Mouse (Mus musculus) intestine, embryonic 16.5 days (tissue): Measurements from ENCODE around the gene Tmem145. TPM values are rescaled to one million over a fixed set of nuclear protein-coding genes. Genes with fewer than 3 reads are reported as not detected.

Experiments
- ATAC-seq: fragments of 200-750 bp; cut with Nextera tagmentation; 2 replicates; pipeline ENCODE4 v1.8.0; 2017; ENCODE audit warnings: moderate TSS enrichment, moderate library complexity
- H3K27ac ChIP-seq: fragments of 300-500 bp; sonication (generic); 2 replicates; pipeline ENCODE4 v1.5.1; 2014; ENCODE audit warnings: mild to moderate bottlenecking, low read length
- H3K27me3 ChIP-seq: fragments of 300-500 bp; sonication (generic); replicated peaks from 2 replicates; pipeline ENCODE4 v1.6.1; 2014; ENCODE audit warnings: low read length, control low read depth, mixed read lengths; ENCODE audit not compliant: control insufficient read depth, insufficient read depth
- H3K36me3 ChIP-seq: fragments of 300-500 bp; sonication (generic); 2 replicates; pipeline ENCODE4 v1.6.1; 2014; ENCODE audit warnings: low read length, control low read depth; ENCODE audit not compliant: control insufficient read depth, insufficient read depth
- H3K4me1 ChIP-seq: fragments of 300-500 bp; sonication (generic); 2 replicates; pipeline ENCODE4 v1.6.1; 2014; ENCODE audit warnings: low read length, control low read depth, mixed read lengths; ENCODE audit not compliant: control insufficient read depth, insufficient read depth
- H3K4me2 ChIP-seq: fragments of 300-500 bp; sonication (generic); 2 replicates; pipeline ENCODE4 v1.6.1; 2014; ENCODE audit warnings: low read depth, low read length, control low read depth
- H3K4me3 ChIP-seq: fragments of 300-500 bp; sonication (generic); 2 replicates; pipeline ENCODE4 v1.5.1; 2014; ENCODE audit warnings: mild to moderate bottlenecking, low read length
- H3K9ac ChIP-seq: fragments of 300-500 bp; sonication (generic); 2 replicates; pipeline ENCODE4 v1.6.1; 2014; ENCODE audit warnings: low read depth, low read length
- H3K9me3 ChIP-seq: fragments of 300-500 bp; sonication (generic); 2 replicates; pipeline ENCODE4 v1.6.1; 2016; ENCODE audit warnings: low read length, control low read depth; ENCODE audit not compliant: control insufficient read depth
- WGBS: fragments of 180-500 bp; shearing (Covaris S2); extraction: QIAGEN DNeasy Blood & Tissue Kit; methylation state at CpG from one replicate; pipeline ENCODE4 v1.1.7; 2014; 5-methylcytosine and 5-hydroxymethylcytosine counted together
- polyA plus RNA-seq: library from polyadenylated mRNA; unstranded; fragments of >200 nt; fragmentation: Nextera tagmentation; extraction: Ambion mirVana; gene quantifications from 2 replicates; pipeline ENCODE4 v1.2.1, GENCODE M21; 2015

The Tmem145 gene
- polyA plus RNA-seq, 1 experiment from 2014 or later: 0.61 TPM

DNA sequence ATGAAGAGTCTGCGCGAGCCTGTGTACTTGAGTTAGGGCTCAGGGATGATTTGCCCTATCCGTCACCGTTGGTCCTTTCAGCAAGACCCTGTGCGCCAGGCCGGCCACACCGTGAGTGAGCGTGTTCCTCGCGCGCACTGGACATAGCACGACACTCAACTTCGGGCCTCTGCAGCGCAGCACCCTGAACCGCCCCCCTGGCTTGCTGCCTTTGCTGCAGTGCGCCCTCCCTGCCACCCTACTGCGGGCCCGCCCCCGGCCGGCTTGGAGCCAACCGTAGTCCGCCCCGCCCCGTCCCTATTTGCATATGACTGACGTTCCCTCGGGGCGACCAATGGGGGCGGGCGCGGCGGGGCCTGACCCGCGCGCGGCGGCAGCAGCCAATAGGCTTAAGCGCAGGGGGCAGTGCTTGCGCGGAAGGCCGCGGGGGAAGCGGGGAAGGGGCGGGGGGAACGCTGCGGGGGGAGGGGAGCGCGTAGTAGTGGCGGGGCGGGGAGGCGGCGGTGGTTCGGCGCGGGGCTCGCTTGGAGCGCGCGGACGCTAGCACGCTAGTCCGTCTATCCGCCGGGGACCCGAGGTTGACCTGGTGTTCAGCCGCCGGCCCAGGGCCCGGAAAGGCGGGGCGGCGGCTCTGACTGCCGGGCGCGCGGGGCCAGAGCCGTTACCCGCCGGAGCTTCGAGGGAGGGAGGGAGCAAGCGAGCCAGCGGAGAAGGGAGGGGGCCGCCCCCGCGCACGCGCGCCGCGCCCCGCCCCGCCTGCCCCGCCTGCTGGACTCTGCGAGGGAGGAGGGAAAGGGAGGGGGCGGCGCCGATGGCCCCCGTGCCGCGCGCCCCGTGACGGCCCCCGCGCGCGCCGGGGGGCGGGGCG lies 23.9 kb upstream of the Tmem145 start:
- 2% methylated on average over 60 of the region's 108 CpGs for WGBS
- peaks cover 18% of the 10 kb centered on the region; the same call in 1 of the 2 replicates for H3K36me3 ChIP-seq
- no peaks in the 10 kb centered on the region for H3K27me3 ChIP-seq
- no peaks in the 10 kb centered on the region for H3K9me3 ChIP-seq
- H3K27ac ChIP-seq: peak overlapping the region; percentile 98
- H3K4me3 ChIP-seq: peak overlapping the region; percentile 83
- H3K9ac ChIP-seq: peak overlapping the region; percentile 81
- H3K4me1 ChIP-seq: peaks cover 49% of the 10 kb centered on the region
- ATAC-seq: peak; percentile 79
- H3K4me2 ChIP-seq: peak overlapping the region; percentile 91

DNA sequence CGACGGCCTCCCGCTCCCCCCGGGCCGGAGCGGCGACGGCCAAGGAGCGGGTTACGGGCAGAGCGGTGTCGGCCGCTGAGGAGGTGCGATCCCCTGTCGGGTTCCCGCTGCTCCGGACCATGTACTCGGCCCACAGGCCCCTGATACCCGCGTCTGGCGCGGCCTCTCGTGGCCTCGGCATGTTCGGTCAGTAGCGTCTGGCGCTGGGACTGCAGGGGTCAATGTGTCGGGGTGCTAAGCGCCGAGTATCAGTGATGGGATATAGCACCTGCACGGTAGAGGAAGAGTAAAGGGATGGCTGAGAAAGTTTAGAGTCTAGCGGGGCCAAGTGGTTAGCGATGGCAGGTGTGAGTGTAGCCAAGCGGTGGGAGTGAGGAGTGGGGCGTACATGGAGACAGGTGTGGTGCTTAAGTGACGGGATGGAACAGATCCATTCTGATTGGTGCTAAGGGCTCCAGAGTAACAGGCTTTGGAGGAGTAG lies 23.1 kb upstream of the Tmem145 start:
- WGBS: under 1% methylated on average over 25 of the region's 36 CpGs
- peak overlapping the region; percentile 83 for H3K4me3 ChIP-seq
- peak overlapping the region; percentile 97 for H3K27ac ChIP-seq
- peaks cover 24% of the 10 kb centered on the region for H3K36me3 ChIP-seq
- H3K9me3 ChIP-seq: no peaks in the 10 kb centered on the region
- ATAC-seq: no peak
- H3K27me3 ChIP-seq: no peaks in the 10 kb centered on the region
- peak overlapping the region; percentile 82 for H3K4me2 ChIP-seq
- peak overlapping the region; percentile 81 for H3K9ac ChIP-seq
- peaks cover 46% of the 10 kb centered on the region for H3K4me1 ChIP-seq

DNA sequence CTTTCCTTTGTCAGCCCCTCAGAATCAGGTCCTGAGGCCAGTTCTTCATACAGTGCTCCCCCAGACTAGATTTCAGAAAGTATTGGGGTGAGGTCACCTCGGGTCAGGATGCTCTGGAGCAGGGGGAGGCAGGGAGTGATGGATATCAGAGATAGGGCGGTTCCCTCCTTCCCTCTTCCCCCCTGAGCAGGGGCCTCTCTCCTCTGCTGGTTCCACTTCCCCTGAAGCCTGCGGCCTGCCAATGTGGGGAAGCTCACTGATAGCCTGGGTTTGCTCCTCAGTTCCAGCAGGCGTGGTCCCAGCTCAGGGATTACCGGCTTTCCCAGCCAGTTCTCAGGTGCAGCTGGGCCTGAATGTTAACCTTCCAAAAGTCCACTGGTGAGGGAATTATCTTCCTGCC lies 22.3 kb upstream of the Tmem145 start:
- Histone ChIP-seq H3K4me1 (peaks cover 43% of the 10 kb centered on the region), H3K36me3 (peaks cover 33% of the 10 kb centered on the region), H3K27me3 (no peaks in the 10 kb centered on the region), H3K4me3 (peak overlapping the region; percentile 83), H3K9me3 (no peaks in the 10 kb centered on the region), H3K4me2 (peak overlapping the region; percentile 82), H3K27ac (peak overlapping the region; percentile 97), H3K9ac (peak overlapping the region; percentile 81)
- WGBS: 5% methylated on average over 5 of the region's 5 CpGs
- ATAC-seq: no peak

DNA sequence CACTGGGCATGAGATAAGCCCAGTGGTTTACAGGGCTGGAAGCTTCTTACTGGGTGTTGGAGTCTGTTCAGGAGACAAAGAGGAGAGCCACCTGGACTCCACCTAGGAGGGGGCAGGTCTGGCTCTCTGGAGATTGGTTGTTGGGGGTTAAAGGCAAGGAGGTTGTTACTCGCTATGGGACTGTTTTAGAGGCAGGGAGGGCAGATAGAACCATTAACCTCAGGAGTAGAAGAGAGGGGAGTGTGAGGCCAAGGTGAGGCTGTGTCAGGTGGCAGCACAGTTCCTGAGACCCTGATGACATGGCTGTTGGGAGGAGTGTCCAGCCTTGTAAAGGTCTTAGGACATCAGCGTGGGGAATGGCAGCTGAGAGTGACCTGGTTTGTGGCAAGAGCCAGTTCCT lies 21.7 kb upstream of the Tmem145 start:
- Histone ChIP-seq H3K36me3 (peaks cover 37% of the 10 kb centered on the region), H3K4me3 (peak overlapping the region; percentile 83; the same call in 1 of the 2 replicates), H3K9ac (peak overlapping the region; percentile 81), H3K9me3 (no peaks in the 10 kb centered on the region), H3K4me2 (peak overlapping the region; percentile 82), H3K4me1 (peaks cover 43% of the 10 kb centered on the region), H3K27ac (no peak overlapping the region), H3K27me3 (no peaks in the 10 kb centered on the region)
- no peak for ATAC-seq
- WGBS: 72% methylated on average over 2 of the region's 2 CpGs

GRCm38 (mm10) chr7:25284766-25285165 lies 21.1 kb upstream of the Tmem145 start:
- Histone ChIP-seq H3K4me3 (no peak overlapping the region), H3K27ac (no peak overlapping the region), H3K9ac (peak overlapping the region; percentile 81; the same call in 1 of the 2 replicates), H3K4me2 (no peak overlapping the region), H3K27me3 (no peaks in the 10 kb centered on the region), H3K9me3 (no peaks in the 10 kb centered on the region), H3K4me1 (peaks cover 40% of the 10 kb centered on the region), H3K36me3 (peaks cover 43% of the 10 kb centered on the region)
- no peak for ATAC-seq
- WGBS: 52% methylated on average over 5 of the region's 5 CpGs

DNA sequence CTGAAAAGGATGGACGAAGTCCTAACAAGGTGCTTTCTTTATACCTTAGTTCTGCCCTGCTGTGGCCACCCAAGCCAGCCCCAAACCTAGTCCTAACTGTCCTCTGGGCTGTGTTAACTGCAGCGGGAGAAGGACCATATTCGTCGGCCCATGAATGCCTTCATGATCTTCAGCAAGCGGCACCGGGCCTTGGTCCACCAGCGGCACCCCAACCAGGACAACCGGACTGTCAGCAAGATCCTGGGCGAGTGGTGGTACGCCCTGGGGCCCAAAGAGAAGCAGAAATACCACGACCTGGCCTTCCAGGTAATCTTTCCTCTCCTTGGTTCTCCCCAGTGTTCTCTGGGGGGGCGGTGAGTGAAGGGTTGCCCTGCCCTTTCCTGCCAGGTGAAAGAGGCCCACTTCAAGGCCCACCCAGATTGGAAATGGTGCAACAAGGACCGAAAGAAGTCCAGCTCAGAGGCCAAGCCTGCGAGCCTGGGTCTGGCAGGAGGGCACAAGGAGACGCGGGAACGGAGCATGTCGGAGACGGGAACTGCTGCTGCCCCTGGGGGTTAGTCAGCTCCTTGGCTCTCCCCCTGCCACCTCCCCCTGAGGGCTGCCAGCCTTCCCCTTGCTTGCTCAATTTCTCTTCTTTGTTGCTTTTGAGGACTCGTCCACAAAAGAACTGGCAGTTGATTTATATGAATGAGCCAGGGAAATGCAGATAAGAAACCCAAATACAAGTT lies 20.2 kb upstream of the Tmem145 start:
- Histone ChIP-seq H3K4me2 (no peak overlapping the region), H3K9me3 (no peaks in the 10 kb centered on the region), H3K27me3 (no peaks in the 10 kb centered on the region), H3K9ac (no peak overlapping the region), H3K4me1 (peaks cover 35% of the 10 kb centered on the region), H3K4me3 (no peak overlapping the region), H3K27ac (no peak overlapping the region), H3K36me3 (peaks cover 49% of the 10 kb centered on the region)
- no peak for ATAC-seq
- 90% methylated on average over 20 of the region's 20 CpGs for WGBS

DNA sequence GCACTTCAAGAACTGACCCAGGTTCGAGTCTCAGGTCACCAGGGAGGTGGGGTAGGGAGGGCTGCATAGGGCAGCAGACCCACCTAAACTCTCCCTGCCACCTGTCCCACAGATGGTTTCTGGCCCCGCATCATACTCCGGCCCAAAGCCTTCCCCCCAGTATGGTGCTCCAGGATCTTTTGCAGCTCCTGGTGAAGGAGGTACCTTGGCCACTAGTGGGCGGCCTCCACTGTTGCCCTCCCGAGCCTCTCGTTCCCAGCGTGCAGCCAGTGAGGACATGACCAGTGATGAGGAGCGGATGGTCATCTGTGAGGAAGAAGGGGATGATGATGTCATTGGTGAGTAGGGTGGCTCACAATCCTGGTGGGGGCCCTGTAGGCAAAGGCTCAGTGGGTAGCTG lies 18.9 kb upstream of the Tmem145 start:
- Histone ChIP-seq H3K4me2 (no peak overlapping the region), H3K36me3 (peaks cover 54% of the 10 kb centered on the region), H3K4me1 (peaks cover 39% of the 10 kb centered on the region), H3K4me3 (no peak overlapping the region), H3K27me3 (no peaks in the 10 kb centered on the region), H3K9me3 (no peaks in the 10 kb centered on the region), H3K9ac (no peak overlapping the region), H3K27ac (no peak overlapping the region)
- WGBS: 84% methylated on average over 8 of the region's 8 CpGs
- ATAC-seq: no peak

GRCm38 (mm10) chr7:25288011-25288410 lies 17.9 kb upstream of the Tmem145 start:
- 90% methylated on average over 12 of the region's 12 CpGs for WGBS
- H3K9me3 ChIP-seq: no peaks in the 10 kb centered on the region

DNA sequence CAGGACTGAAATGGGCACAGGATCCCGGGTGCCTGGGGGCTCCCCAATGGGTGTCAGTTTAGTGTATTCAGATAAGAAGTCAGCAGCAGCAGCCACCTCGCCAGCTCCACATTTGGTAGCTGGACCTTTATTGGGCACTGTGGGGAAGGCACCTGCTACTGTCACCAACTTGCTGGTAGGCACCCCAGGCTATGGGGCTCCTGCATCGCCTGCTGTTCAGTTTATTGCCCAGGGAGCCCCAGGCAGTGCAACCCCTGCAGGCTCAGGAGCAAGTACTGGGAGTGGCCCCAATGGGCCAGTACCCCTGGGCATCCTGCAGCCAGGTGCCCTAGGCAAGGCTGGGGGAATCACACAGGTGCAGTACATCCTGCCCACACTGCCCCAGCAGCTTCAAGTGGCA lies 17.2 kb upstream of the Tmem145 start:
- 85% methylated on average over 3 of the region's 3 CpGs for WGBS
- Histone ChIP-seq H3K27ac (no peak overlapping the region), H3K4me2 (no peak overlapping the region), H3K9ac (no peak overlapping the region), H3K9me3 (no peaks in the 10 kb centered on the region), H3K4me1 (peaks cover 35% of the 10 kb centered on the region), H3K27me3 (no peaks in the 10 kb centered on the region), H3K36me3 (peaks cover 68% of the 10 kb centered on the region), H3K4me3 (no peak overlapping the region)
- ATAC-seq: no peak

More at GRCm38 (mm10) chr7:25288011-25288410, 17.9 kb upstream of the Tmem145 start:
- no peak for ATAC-seq
- Histone ChIP-seq H3K4me3 (no peak overlapping the region), H3K36me3 (peaks cover 61% of the 10 kb centered on the region), H3K4me1 (peaks cover 42% of the 10 kb centered on the region), H3K27me3 (no peaks in the 10 kb centered on the region), H3K9ac (no peak overlapping the region), H3K27ac (no peak overlapping the region), H3K4me2 (no peak overlapping the region)
